8 mouse cellular contexts compared by ENCODE assay signal in the genomic region with DNA sequence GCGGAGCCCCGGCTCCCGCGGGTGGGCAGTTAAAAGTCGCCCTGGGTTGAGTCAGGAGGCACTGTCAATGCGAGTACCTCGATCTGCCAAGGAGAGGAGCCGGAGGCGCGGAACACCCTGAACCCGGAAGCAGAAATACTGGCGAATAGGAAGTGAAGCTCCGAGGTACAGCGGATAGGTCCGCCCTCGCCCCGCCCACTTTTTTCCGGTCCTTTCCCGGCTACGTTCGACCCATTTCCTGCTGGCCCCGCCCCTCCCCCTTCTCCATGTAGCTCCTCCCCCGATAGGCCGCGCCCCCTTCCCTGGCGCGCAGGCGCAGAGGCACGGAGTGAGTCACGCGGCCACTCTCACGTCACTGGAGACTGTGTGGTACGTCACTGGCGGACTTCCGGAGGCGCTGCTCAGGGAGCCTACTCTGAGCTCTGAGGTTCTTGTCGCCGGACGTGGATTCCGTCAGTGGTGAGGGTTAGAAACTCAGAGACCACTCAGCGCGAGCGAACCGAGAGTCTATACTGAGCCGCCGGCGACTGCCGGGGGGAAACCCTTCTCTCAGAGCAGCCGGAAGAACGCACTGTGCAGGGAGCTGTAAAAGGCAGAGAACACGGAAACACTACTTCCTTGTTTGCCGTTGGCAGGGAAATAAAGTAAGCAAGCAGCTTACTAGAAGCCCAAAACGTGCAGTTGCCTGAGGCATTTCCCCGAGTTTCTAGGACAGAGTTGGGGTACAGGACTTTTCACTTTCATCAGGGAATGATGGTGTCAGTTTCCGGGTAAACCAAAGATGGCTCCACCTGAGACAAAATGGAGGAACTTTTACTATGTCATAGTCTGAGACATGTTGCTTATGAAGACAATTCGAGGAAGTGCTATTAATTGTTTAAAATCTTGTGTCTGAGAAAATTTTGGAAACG. TPM values are rescaled to one million over a fixed set of nuclear protein-coding genes. Genes with fewer than 3 reads are reported as not detected.
DNase-seq lines count a peak whose midpoint lies in the region; ATAC-seq and TF ChIP-seq lines count a peak whose summit lies in the region.

A gene (minus strand): TSS at position 140 of the 911 bp plus-strand sequence.

- WGBS in cerebellum, adult 2 months: 3% methylated on average over 57 of the region's 57 CpGs
- 3% methylated on average over 54 of the region's 57 CpGs for WGBS in forebrain, postnatal 0 days
- 2% methylated on average over 57 of the region's 57 CpGs for WGBS in lung, embryonic 15.5 days

- TF ChIP-seq EP300 in MEL (IDR thresholded peaks at IDR 0.05; ENCODE audit: low read depth in 1 of 2, low read length in 2 of 2): 0 out of 4 replicates have a peak, but pooled peaks of 1 of the 2 experiments have one; percentile 7

- TF ChIP-seq CTCF in MEL (IDR thresholded peaks at IDR 0.05 in 2 of 3, conservative IDR thresholded peaks at IDR 0.05 in 1 of 3; ENCODE audit: control insufficient read depth in 1 of 3, insufficient read depth in 1 of 3, low read depth in 2 of 3, low read length in 3 of 3, poor library complexity in 1 of 3, severe bottlenecking in 1 of 3): no peak
- no peak for TF ChIP-seq CTCF in cerebellum, adult 2 months (IDR thresholded peaks at IDR 0.05; ENCODE audit: borderline replicate concordance, insufficient read depth, low read depth, low read length)
- no peak for TF ChIP-seq CTCF in forebrain, postnatal 0 days (IDR thresholded peaks at IDR 0.05; ENCODE audit: low read depth)

- peaks cover 35% of the 10 kb centered on the region for H3K79me2 ChIP-seq in MEL (ENCODE audit: control insufficient read depth, insufficient read depth, low read length, poor library complexity)

- peak; percentile 98 for ATAC-seq in forebrain, postnatal 0 days
- peak; percentile 98 for ATAC-seq in lung, embryonic 15.5 days (ENCODE audit: borderline replicate concordance, extremely low read depth, low FRiP score, low TSS enrichment)

- H3K27ac ChIP-seq in MEL (ENCODE audit: control insufficient read depth, low read depth, low read length): peak within 1 kb of the TSS; percentile 91
- H3K27ac ChIP-seq in cerebellum, adult 2 months (ENCODE audit: insufficient read depth, low read length): peak within 1 kb of the TSS; percentile 90
- peak within 1 kb of the TSS; percentile 97 for H3K27ac ChIP-seq in forebrain, postnatal 0 days (ENCODE audit: low read depth, low read length)
- peak within 1 kb of the TSS; percentile 95 for H3K27ac ChIP-seq in lung, embryonic 15.5 days

- peaks cover 3 to 8% of the 10 kb centered on the region in 2 experiments; a peak in 3 of 4 replicates for H3K4me1 ChIP-seq in MEL (ENCODE audit: control insufficient read depth in 1 of 2, insufficient read depth in 2 of 2, low read length in 2 of 2)
- H3K4me1 ChIP-seq in cerebellum, adult 2 months (ENCODE audit: control insufficient read depth, insufficient read depth, low read length): peaks cover 3% of the 10 kb centered on the region; the same call in 1 of the 2 replicates
- H3K4me1 ChIP-seq in forebrain, postnatal 0 days (ENCODE audit: insufficient read depth): peaks cover 18% of the 10 kb centered on the region
- peaks cover 24% of the 10 kb centered on the region for H3K4me1 ChIP-seq in lung, embryonic 15.5 days

- TF ChIP-seq RAD21 in MEL (IDR thresholded peaks at IDR 0.05; ENCODE audit: low read depth, low read length): no peak

- peak within 1 kb of the TSS; percentile 86 to 89 for H3K4me3 ChIP-seq in MEL (ENCODE audit: control insufficient read depth in 1 of 2, insufficient read depth in 1 of 2, low read depth in 2 of 2, low read length in 2 of 2)
- H3K4me3 ChIP-seq in cerebellum, adult 2 months (replicated peaks; ENCODE audit: insufficient read depth, low read depth, low read length): peak within 1 kb of the TSS; percentile 85
- peak within 1 kb of the TSS; percentile 95 for H3K4me3 ChIP-seq in forebrain, postnatal 0 days (ENCODE audit: low read depth, low read length)
- H3K4me3 ChIP-seq in lung, embryonic 15.5 days: peak within 1 kb of the TSS; percentile 88

- H3K4me2 ChIP-seq in forebrain, postnatal 0 days (ENCODE audit: low read depth): peak within 1 kb of the TSS; percentile 97
- peak within 1 kb of the TSS; percentile 91 for H3K4me2 ChIP-seq in lung, embryonic 15.5 days

- peak within 1 kb of the TSS; percentile 94 for H3K9ac ChIP-seq in MEL (ENCODE audit: control insufficient read depth, low read depth, low read length, poor library complexity, severe bottlenecking)
- H3K9ac ChIP-seq in forebrain, postnatal 0 days: peak within 1 kb of the TSS; percentile 87
- peak within 1 kb of the TSS; percentile 86 for H3K9ac ChIP-seq in lung, embryonic 15.5 days

- no peaks in the 10 kb centered on the region for H3K27me3 ChIP-seq in MEL (ENCODE audit: control insufficient read depth in 1 of 2, insufficient read depth in 2 of 2, low read length in 2 of 2)
- H3K27me3 ChIP-seq in cerebellum, adult 2 months (ENCODE audit: control insufficient read depth, insufficient read depth, low read length): no peaks in the 10 kb centered on the region
- H3K27me3 ChIP-seq in forebrain, postnatal 0 days (ENCODE audit: insufficient read depth, low read length): no peaks in the 10 kb centered on the region
- H3K27me3 ChIP-seq in lung, embryonic 15.5 days: no peaks in the 10 kb centered on the region

- no peaks in the 10 kb centered on the region for H3K9me3 ChIP-seq in MEL (replicated peaks; ENCODE audit: insufficient read depth, low read length)
- no peaks in the 10 kb centered on the region for H3K9me3 ChIP-seq in forebrain, postnatal 0 days (ENCODE audit: low read length)
- H3K9me3 ChIP-seq in lung, embryonic 15.5 days: no peaks in the 10 kb centered on the region

- TF ChIP-seq POLR2A in MEL (IDR thresholded peaks at IDR 0.05; ENCODE audit: control insufficient read depth in 1 of 2, insufficient read depth in 1 of 2, low read depth in 1 of 2, low read length in 2 of 2, poor library complexity in 1 of 2): peak; percentile 55 to 82; a peak in 3 of 4 replicates
- TF ChIP-seq POLR2A in cerebellum, adult 2 months (IDR thresholded peaks at IDR 0.05; ENCODE audit: borderline replicate concordance, insufficient read depth, low read length): peak; percentile 95

- DNase-seq in MEL (ENCODE audit: low read depth, low spot score): peak; percentile 98
- peak; percentile 99 for DNase-seq in cerebellum, adult 2 months
- peak; percentile 100 for DNase-seq in forebrain, postnatal 0 days
- peak; percentile 100 for DNase-seq in heart, postnatal 4 days
- DNase-seq in layer of hippocampus, adult 8-10 months (ENCODE audit: low spot score in 2 of 2): peak; percentile 99
- peak; percentile 97 for DNase-seq in ovary, adult 18-20 months (ENCODE audit: low spot score)
- DNase-seq in thymus, postnatal 0 days (ENCODE audit: low spot score): peak; percentile 99

- peaks cover 4 to 16% of the 10 kb centered on the region in 2 experiments for H3K36me3 ChIP-seq in MEL (ENCODE audit: control insufficient read depth in 1 of 2, insufficient read depth in 2 of 2, low read length in 2 of 2)
- peaks cover 8% of the 10 kb centered on the region; the same call in 1 of the 2 replicates for H3K36me3 ChIP-seq in forebrain, postnatal 0 days (ENCODE audit: insufficient read depth)
- H3K36me3 ChIP-seq in lung, embryonic 15.5 days: peaks cover 7% of the 10 kb centered on the region

TF ChIP-seq in MEL, 35 proteins besides CTCF, POLR2A, EP300 and RAD21 (continues in another document):
- no peak for TF ChIP-seq GATA1 (IDR thresholded peaks at IDR 0.05; ENCODE audit: low read depth, low read length)
- TF ChIP-seq MYB (IDR thresholded peaks at IDR 0.05; ENCODE audit: low read depth, low read length): no peak
- no peak for TF ChIP-seq POLR2AphosphoS5 (IDR thresholded peaks at IDR 0.05; ENCODE audit: borderline replicate concordance, low read depth, low read length)
- no peak for TF ChIP-seq TAL1 (IDR thresholded peaks at IDR 0.05; ENCODE audit: low read length)
- TF ChIP-seq TCF12 (IDR thresholded peaks at IDR 0.05; ENCODE audit: low read depth, low read length): 0 out of 2 replicates have a peak, but pooled peaks have one; percentile 9
- TF ChIP-seq USF1 (IDR thresholded peaks at IDR 0.05; ENCODE audit: low read depth, low read length): peak; percentile 94
- TF ChIP-seq RCOR1 (IDR thresholded peaks at IDR 0.05; ENCODE audit: low read depth, low read length): no peak
- TF ChIP-seq NRF1 (IDR thresholded peaks at IDR 0.05; ENCODE audit: insufficient read depth, low read depth, low read length, poor library complexity, severe bottlenecking): peak; percentile 93
- peak; percentile 85 for TF ChIP-seq SIN3A (IDR thresholded peaks at IDR 0.05; ENCODE audit: low read length)
- peak; percentile 90 for TF ChIP-seq ELF1 (IDR thresholded peaks at IDR 0.05; ENCODE audit: low read depth, low read length)
- TF ChIP-seq GABPA (IDR thresholded peaks at IDR 0.05; ENCODE audit: low read depth, low read length): peak; percentile 46; the same call in 1 of the 2 replicates
- peak; percentile 60 for TF ChIP-seq CHD2 (IDR thresholded peaks at IDR 0.05; ENCODE audit: low read length)
- TF ChIP-seq CHD1 (IDR thresholded peaks at IDR 0.05; ENCODE audit: low read depth, low read length): 0 out of 2 replicates have a peak, but pooled peaks have one; percentile 7
- peak; percentile 82 for TF ChIP-seq NELFE (IDR thresholded peaks at IDR 0.05; ENCODE audit: low read depth, low read length)
- no peak for TF ChIP-seq ZC3H11A (IDR thresholded peaks at IDR 0.05; ENCODE audit: low read depth, low read length)
- TF ChIP-seq MXI1 (IDR thresholded peaks at IDR 0.05; ENCODE audit: low read depth, low read length): peak; percentile 69
- peak; percentile 63 for TF ChIP-seq TBP (IDR thresholded peaks at IDR 0.05; ENCODE audit: low read depth, low read length)
- no peak; the same call in 1 of the 2 replicates for TF ChIP-seq ZMIZ1 (IDR thresholded peaks at IDR 0.05; ENCODE audit: low read depth, low read length)
- TF ChIP-seq BHLHE40 (IDR thresholded peaks at IDR 0.05; ENCODE audit: borderline replicate concordance, low read depth, low read length): peak; percentile 32; the same call in 1 of the 2 replicates
- peak; percentile 83; the same call in 1 of the 2 replicates for TF ChIP-seq POLR2AphosphoS2 (IDR thresholded peaks at IDR 0.05; ENCODE audit: low read length)

RNA-seq across cellular contexts. Expression of the gene that starts here (rescaled TPM):
- total RNA-seq in MEL (2012; rRNA removed): 27.5 and 32.3 TPM in 2 replicates
- polyA plus RNA-seq in MEL (2012; ENCODE audit: insufficient read depth in 1 of 2, insufficient read length in 2 of 2, low read depth in 1 of 2, low replicate concordance in 2 of 2, missing spikeins in 1 of 2): 10 to 100 TPM in 1 of 2 experiments, not detected in 1; 22.6 TPM
- 13.1 and 13.7 TPM in 2 replicates for polyA plus RNA-seq in cerebellum, adult 2 months (2012; rRNA removed)
- total RNA-seq in forebrain, postnatal 0 days (2014; rRNA removed): 36.6 and 40.3 TPM in 2 replicates
- polyA plus RNA-seq in forebrain, postnatal 0 days (2015; fragmentation: Nextera tagmentation; extraction: Ambion mirVana): 16.4 and 18.4 TPM in 2 replicates
- 10 to 100 TPM; 21.6 to 22.3 TPM for total RNA-seq in heart, postnatal 4 days (2021)
- total RNA-seq in layer of hippocampus, adult 8-10 months (2022): 10 to 100 TPM; 21.5 to 25.2 (median 23.4) TPM
- polyA plus RNA-seq in lung, embryonic 15.5 days (2015; fragmentation: Nextera tagmentation; extraction: Ambion mirVana): 16.6 and 17.7 TPM in 2 replicates
- 22.4 and 24.4 TPM in 2 replicates for polyA plus RNA-seq in thymus, postnatal 0 days (2015; fragmentation: Nextera tagmentation; extraction: Ambion mirVana)

Comparison
In these comparisons a context has a peak if more than half of its experiments do, and no peak if none do; other contexts are left out.
1. Peak in every context shown above with its lines: DNase-seq, ATAC-seq, H3K4me3 ChIP-seq and H3K27ac ChIP-seq.